Mouse (Mus musculus) layer of hippocampus, postnatal 14 days (tissue): Measurements from ENCODE around the gene Pax8. TPM values are rescaled to one million over a fixed set of nuclear protein-coding genes. Genes with fewer than 3 reads are reported as not detected.

Source experiments
- DNase-seq, 2 experiments: peaks; one replicate each; pipeline ENCODE4 v3.0.0; 2021 to 2022; ENCODE audit warnings: low spot score in 2 of 2, mixed read lengths in 1 of 2
- total RNA-seq, 2 experiments: library from RNA; stranded (reverse); gene quantifications; 2 replicates each; pipeline ENCODE4 v1.2.3; 2021

The Pax8 gene
- total RNA-seq, 2 experiments from 2014 or later: not detected

GRCm38 (mm10) chr2:24467156-24467555, 8.2 kb downstream of the Pax8 start:
- no peak for DNase-seq

- no peak for DNase-seq
Observed at GRCm38 (mm10) chr2:24460808-24461127, 14.6 kb downstream of the Pax8 start.

GRCm38 (mm10) chr2:24460112-24460807, 15.1 kb downstream of the Pax8 start:
- DNase-seq: no peak

- DNase-seq: no peak
Observed at GRCm38 (mm10) chr2:24456841-24457240, 18.6 kb downstream of the Pax8 start.

DNA sequence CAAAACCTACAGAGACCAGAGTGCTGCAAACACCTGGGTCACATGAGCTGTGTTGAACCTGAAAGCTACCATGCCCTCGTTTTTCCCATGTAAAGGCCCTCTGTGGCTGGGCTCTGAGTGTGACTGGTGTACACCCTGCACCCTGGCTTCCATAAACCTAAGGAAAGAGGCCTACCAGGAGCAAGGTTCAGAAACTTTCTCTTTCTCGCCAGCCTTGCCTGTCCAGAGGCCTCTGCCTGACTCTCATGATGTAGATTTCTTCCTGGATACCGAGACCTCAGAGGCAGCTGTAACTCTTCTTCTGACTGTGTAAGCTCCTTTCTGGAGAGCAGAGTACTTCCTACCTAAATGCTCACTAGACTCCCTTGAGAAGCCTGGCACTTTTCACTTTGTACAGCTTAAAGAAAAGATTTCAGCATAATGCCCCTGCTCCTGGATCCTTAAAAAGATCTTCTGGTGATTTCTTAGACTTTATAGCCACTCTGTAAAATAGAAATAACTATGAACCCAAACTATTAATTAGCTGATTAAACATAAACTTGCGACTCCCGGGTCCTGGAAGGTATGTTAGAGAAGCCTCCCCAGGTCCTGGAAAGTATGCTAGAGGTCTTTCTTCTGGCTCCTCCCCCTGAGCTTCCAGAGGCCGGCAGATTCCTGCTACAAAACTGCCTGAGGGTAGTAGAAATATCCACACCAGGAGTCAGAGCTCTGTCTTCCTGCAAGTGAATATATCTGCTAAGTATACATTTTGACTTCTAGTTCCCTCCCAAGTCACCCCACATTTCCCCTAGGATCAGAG, 20.1 kb downstream of the Pax8 start:
- no peak for DNase-seq

- no peak for DNase-seq
Observed at GRCm38 (mm10) chr2:24454429-24455011, 20.9 kb downstream of the Pax8 start.

DNA sequence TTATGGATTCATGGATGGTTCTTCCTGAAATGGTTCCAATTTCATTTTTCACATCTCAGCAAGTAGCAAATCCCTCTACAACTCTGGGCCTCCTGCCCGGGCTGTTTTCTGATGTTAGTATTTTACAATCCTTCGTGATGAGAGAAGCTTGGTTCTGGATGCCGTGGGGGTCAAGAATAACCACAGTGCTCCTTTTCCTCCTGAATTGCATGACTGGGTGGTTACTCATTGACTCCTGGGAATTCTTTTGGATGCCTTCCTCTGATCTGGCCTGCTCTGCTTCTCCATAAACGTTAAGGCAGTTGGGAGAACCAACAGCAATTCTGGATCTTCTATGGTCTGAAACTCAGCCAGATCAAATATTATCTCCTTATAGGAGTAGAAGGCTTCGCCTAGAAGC, 22.2 kb downstream of the Pax8 start:
- DNase-seq: no peak

DNA sequence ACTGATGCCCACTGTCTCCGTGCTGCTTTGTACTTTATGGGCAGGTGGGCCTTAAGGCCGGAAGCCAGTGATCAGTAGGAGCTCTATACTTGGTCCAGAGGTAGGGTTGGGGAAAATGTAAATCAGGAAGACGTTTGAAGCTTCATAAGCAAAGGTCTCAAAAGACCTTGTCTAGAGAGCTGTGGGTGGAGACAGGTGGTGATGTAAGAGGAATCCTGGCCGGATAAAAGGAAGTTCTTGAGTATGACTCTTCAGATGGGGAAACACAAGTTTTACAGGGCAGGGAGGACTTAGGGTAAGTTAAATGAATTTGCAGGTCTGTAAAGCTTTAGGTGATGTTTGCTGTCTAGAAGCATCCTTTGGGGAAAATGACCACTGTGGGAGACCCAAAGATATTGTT, 26.3 kb downstream of the Pax8 start:
- DNase-seq: no peak

DNA sequence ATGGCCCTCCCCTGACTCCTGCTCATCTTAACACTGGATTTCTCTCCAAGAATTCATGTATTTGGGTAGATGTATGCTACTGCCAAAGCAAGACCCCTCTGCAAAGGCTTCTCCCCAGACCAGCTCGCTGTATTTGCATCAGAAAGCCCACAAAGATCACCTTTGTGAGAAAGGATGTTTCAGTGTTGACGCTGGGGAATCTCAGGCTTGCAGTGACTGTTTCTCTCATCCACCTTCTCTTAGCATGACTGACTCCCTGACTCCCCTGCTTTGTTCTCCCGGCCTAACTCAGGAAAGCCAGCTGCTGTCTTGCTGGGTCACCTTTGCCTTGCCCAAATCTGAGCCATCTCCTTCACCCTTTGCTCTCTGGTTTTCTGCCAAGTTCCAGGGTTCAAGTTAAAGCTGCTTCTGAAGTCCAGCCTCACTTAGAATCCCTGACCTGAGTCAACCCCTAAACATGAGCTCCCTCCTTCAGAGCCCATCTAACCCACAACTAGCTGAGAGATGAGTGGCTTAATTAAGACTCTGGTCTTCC, 32.1 kb downstream of the Pax8 start:
- DNase-seq: no peak

GRCm38 (mm10) chr2:24442303-24442925, 33.0 kb downstream of the Pax8 start:
- no peak for DNase-seq

DNA sequence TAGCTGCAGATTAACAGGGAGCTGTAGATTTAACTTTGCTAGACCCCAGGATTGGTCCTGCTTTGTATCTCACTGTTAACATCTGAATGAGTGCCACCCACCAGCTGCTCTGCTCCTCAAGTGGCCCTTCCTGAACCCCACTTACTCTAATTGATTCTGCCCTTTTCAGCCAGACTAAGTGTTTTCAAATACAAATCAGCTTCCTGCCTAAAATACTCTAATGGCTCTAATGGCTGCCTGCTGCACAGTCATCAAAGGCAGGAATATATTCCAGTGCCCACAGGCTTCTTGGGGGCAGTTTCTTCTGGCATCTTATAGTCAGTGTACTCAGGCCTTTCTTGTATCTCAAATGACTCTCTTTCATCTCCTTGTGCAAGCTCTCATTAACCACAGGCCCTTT, 33.5 kb downstream of the Pax8 start:
- no peak for DNase-seq

DNA sequence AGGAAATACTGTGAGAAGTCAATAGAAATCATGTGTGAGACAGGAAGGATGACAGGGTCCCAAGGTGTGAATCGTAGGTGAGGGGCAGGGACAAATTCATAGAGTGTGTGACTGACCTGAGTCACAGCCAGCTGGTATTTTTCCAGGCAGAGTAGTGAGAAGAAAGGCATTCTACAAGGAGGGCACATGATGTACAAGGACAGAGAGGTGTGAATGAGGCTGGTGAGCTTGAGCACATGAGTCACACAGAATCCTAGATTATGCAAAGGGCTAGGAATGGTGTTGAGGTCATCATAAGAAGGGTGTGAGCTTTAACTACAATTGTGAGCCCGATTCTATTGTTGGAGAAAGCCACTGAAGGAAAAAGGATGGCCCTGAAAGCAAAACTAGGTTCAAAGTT, 35.3 kb downstream of the Pax8 start:
- DNase-seq: no peak

- no peak for DNase-seq
Observed at GRCm38 (mm10) chr2:24435699-24436098, 39.7 kb downstream of the Pax8 start.

DNA sequence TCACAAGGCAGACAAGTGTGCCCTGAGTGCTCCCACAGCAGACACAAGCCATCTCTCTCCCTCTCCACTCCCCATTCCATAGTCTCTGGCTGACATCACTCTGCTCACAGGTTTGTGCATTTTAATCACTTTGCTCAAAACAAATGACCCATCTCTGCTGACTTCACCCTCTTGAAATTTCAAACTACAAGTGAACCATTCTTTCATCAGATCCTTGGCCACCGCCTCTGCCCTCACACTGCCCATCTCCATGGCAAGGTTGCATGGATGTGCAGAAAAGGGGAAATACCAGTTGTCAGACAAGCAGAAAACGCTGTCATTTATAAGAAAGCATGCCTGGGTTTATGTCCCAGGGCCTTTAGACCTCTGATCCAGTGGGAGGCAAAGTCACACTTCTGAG, 40.7 kb downstream of the Pax8 start:
- DNase-seq: no peak

- no peak for DNase-seq
Observed at GRCm38 (mm10) chr2:24429806-24430205, 45.6 kb downstream of the Pax8 start.

DNA sequence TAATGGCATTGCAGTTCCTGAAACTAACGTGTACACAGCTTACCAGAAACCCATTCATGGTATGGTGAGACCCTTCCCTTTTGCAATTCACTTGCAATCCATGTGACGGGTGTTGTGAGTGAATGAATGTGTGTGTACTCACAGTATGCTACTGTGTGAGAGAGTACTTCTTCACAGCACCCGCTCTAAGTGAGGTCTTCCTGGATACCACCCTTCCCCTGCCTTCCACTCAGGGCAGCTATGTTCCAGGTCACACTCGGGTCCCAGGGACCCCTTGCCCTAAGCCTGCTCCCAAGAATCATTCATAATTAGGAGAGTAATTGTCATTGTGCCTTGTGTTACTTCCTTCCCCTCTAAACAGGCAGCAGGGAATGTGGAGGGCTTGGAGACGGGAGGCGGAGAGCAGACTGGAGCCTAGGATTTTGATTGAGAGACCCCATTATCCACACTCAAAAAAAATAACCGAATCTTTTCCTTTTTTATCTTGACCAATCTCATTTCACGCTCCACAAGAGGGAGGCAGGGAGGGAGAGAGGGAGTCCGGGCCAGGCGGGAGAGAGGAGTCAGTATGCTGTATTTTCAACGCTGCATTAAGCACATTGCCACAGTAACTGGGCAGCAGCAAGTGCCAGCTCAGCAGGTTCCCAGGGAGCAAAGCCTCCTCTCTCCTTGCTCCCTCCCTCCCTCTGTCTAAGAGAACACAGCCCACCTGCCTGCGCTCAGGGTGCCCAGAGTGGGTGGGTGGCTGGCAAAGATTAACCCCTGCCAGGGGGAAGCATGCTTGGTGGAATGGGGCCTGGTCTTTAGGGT, 47.3 kb downstream of the Pax8 start:
- no peak for DNase-seq

DNA sequence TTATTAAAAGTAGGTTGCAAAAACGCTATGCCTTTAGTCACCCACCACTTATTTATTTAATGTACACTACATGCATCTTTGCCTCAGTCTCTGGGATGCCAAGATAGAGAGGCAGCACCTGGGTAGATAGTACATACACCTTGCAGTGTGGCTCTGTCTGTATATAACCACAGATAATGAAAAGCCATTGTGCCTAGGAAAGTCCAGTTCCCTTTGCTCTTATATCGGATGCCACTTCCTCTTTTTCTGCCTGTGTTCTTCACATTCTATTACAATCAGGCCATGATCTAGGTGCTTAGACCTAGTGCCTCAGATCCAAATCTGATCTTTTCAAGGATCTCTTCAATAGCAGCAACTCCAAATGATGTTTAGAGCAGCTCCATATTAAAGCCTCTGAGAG, 49.8 kb downstream of the Pax8 start:
- no peak for DNase-seq

DNA sequence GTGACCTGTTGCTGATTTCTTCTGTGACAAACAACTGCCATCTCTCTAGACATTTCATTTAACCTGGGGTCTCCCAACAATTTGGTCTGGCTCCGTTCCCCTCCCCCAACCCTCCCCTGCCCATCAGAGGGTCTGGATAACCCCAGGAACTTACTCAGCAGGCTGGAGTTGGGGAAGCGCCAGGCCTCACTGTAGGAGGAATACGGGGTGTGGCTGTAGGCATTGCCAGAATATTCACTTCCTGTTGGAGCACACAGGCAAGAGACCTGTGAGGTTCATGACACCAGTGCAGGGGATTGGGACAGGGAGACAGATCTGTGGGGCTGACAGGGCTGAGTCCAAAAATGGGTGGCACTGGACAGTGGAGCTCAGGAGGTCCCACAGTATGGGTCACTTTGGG, 52.6 kb downstream of the Pax8 start:
- DNase-seq: no peak

GRCm38 (mm10) chr2:24421211-24421863, 54.1 kb downstream of the Pax8 start:
- no peak for DNase-seq

DNA sequence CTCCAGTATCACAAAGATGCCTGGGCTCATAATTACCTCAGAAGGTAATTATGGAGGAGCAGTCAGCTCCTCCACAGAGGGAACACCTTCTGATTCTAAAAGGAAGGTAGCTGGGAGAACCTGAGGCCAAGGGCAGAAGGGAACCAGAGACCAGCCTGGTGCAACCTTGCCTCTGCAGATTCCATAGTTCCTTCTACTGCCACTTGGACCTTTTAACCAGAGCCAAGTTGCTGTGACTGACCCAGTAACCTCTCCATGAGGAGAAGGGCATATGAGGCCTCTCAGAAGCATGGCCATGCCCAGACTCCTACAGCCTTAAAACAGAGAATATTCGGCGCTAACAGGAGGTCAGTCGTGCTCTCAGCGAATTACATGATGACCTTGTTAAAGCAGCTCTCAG, 57.8 kb downstream of the Pax8 start:
- DNase-seq: no peak

DNA sequence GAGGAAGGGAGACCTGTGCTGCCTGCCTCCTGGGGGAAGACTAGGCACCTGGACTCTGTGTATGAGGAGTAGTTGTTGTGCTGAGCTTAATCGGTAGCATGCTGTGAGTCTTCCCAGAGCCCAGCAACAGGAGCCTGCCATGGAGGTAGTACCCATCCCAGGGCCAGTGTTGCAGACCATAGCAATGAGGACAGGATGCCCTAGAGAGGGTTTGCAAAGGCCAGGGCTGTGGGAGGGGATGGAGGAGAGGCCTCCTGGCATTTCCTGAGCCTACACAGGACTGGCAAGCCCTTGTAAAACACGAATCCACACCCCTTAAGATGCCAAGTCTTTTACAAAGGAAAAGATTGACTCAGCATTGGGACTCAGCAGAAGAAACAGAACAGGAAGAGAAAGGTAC, 58.3 kb downstream of the Pax8 start:
- DNase-seq: no peak
